Mouse (Mus musculus): ENCODE measurements around the gene Ell2. TPM values are rescaled to one million over a fixed set of nuclear protein-coding genes. Genes with fewer than 3 reads are reported as not detected.
A peak's percentile ranks its signal among the peaks of the same experiment; 100 is the strongest.
"Not testable (repeated sequence)": the region's sequence is repeated elsewhere in the genome, so short reads cannot be mapped to it uniquely, and the experiment has no call there.

Gene Ell2
- 30.5 and 35.9 TPM in 2 replicates for polyA plus RNA-seq (2012; ENCODE audit: insufficient read depth, insufficient read length, missing spikeins)

DNA sequence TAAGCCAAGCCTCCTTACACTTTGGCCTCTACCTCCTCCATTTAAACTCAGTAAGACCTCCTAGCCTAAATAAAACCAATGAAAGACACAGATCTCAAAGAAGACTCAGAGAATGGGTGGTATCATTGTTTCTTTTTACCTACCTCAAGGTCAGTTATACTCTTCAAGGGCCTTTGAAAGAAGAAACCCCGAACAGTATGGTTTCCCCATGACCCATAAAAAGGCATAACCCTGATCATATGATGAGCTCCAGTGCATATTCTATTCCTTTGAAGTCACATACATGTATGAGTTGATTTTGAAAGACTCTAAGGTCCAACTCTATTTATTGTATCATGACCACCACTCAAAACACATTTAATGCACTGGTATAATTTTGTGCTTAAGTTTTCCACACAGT is at the start of gene Ell2:
Gene Ell2 (plus strand): TSS at position 301 of the 400 bp plus-strand sequence.
- Histone ChIP-seq H3K27ac (replicated peaks; ENCODE audit: low read depth, low read length) (peak within 1 kb of the TSS; percentile 71), H3K4me1 (ENCODE audit: control insufficient read depth, insufficient read depth, insufficient read length, low read length) (peaks cover 5% of the 10 kb centered on the region; the same call in 1 of the 2 replicates), H3K4me3 (ENCODE audit: insufficient read depth, low read depth, low read length) (peak within 1 kb of the TSS; percentile 92)

DNA sequence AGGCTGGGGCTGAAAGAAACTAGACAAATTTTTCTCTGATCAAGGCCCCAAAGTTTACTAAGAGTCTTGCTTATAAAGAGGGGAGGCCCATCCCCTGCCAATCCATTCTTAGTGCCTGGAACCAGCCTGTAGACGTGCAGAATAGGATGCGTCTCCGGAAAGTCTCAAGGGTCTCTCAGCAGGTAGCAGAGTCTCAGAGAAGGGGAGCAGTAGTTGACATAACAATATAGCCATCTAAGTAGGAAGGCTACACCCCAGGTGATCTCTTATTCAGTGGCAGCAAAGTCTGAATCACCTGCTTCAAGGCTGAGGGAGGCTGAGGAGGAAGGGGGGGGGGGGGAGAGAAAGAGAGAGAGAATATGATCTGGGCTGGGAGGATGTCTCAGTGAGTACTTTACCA is 21.1 kb upstream of the Ell2 start:
- Histone ChIP-seq H3K4me1 (ENCODE audit: control insufficient read depth, insufficient read depth, insufficient read length, low read length) (no peaks in the 10 kb centered on the region), H3K27ac (replicated peaks; ENCODE audit: low read depth, low read length) (no peak overlapping the region), H3K4me3 (ENCODE audit: insufficient read depth, low read depth, low read length) (no peak overlapping the region)

DNA sequence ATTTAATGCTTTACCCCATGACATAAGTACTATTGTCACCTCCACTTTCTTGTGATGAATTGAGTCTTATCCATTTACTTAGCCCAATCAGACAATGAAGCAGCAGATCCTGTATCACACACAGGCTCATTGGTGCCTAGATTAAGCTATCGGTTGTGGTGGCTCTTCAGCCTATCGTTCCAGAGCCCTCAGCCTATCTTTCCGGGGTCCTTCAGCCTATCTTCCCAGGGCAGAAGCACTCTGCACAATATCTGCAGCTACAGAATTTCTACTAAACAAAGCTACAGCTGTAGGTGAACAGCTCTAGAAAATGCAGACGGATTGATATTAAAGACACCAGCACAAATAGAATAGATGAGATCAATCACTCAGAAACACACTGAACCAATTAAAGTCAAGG is 19.6 kb upstream of the Ell2 start:
- Histone ChIP-seq H3K4me3 (ENCODE audit: insufficient read depth, low read depth, low read length) (no peak overlapping the region), H3K4me1 (ENCODE audit: control insufficient read depth, insufficient read depth, insufficient read length, low read length) (no peaks in the 10 kb centered on the region), H3K27ac (replicated peaks; ENCODE audit: low read depth, low read length) (no peak overlapping the region)

DNA sequence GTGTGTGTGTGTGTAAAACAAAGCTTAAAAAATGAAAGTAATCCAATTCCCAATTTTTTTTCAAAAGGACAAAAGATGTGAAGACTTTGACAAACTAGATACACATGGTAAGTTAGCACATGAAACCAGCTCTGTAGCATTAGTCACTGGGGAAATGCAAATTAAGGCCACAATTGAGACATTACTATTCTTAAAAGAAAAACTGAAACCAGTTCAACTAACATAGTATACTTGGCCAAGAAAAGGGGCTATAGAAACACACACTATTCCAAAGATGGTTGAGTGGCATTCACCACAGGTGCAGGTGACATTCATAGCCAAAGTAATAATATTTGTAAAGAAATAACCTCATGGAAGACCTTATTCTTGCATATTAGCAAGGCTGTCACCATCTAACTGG is 14.9 kb upstream of the Ell2 start:
- H3K4me1 ChIP-seq (ENCODE audit: control insufficient read depth, insufficient read depth, insufficient read length, low read length), result no peaks in the 10 kb centered on the region
- no peak overlapping the region for H3K27ac ChIP-seq (replicated peaks; ENCODE audit: low read depth, low read length)
- no peak overlapping the region for H3K4me3 ChIP-seq (ENCODE audit: insufficient read depth, low read depth, low read length)

DNA sequence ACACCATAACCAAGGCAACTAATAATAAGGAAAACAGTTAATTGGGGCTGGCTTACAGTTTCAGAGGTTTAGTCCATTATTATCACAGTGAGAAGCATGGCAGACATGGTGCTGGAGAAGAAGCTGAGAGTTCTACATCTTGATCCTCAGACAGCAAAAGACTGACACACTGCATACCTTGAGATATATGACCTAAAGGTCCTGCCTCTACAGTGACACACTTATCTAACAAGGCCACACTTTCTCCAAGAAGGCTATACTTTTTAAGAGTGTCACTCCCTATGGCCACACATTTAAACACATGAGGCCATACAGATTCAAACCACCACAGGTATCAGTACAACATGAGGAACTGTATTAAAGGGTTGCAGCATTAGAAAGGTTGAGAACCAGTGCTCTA is 13.5 kb upstream of the Ell2 start:
- Histone ChIP-seq H3K27ac (replicated peaks; ENCODE audit: low read depth, low read length) (no peak overlapping the region), H3K4me3 (ENCODE audit: insufficient read depth, low read depth, low read length) (no peak overlapping the region)

DNA sequence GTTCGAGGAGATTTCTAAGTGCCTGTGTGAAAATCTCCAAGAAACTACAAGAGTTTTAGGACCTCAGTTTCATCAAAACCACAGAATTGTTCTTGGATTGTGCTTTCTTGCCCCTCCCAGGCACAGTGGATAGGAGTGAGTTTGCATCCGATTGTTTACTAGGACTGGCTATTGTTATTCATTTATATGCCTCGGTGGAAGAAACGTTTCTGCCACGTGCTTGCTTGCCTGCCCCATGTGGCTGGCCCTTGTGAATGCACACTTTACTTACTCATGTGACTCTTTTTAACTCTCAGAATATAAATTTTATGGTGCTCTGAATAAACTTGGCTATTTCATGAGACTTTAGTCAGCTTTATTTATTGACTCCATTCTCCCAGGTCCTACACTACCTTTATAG is 3.7 kb upstream of the Ell2 start:
- H3K27ac ChIP-seq (replicated peaks; ENCODE audit: low read depth, low read length), result no peak overlapping the region
- H3K4me3 ChIP-seq (ENCODE audit: insufficient read depth, low read depth, low read length), result no peak overlapping the region
- H3K4me1 ChIP-seq (ENCODE audit: control insufficient read depth, insufficient read depth, insufficient read length, low read length), result no peaks in the 10 kb centered on the region

More for the DNA sequence above, 13.5 kb upstream of the Ell2 start:
- no peaks in the 10 kb centered on the region for H3K4me1 ChIP-seq (ENCODE audit: control insufficient read depth, insufficient read depth, insufficient read length, low read length)

DNA sequence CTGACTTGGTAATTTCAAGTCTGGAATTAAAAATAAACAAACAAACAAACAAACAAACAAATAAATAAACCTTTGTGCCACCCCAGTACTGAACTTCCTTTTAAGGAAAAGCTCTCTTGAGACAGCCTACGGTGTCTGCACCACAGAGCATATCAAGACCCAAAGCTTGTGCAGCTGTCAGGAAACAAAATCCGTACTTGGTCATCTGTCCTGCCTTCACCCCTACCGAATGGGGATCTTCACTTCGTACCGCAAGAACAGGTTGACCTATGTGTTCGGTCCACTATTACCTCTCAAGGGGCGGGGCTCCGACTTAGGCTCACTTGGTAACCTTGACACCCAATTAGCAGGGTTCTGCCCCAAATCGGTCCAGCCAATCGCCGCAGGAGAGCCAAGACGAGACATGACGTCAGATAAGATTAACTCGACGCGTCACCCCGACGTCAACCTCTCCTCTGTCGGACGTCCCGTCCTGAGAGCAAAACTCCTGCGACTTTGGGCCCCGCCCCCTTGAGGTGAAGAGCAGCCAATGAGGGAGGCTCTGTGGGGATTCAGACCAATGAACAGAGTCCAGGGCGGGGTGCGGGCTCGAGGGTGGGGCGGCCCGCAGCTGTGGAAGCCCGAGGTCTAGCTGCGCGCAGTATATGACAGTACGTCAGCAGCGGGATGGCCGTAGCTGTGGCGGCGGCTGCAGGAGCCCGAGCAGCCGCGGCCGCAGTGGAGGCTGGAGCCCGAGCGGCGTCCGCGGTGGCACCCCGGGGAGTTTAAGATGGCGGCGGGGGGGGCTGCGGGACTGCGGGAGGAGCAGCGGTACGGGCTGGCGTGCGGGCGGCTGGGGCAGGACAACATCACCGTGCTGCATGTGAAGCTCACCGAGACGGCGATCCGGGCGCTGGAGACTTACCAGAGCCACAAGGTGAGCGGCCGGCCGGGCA is 592 bp downstream of the Ell2 start:
- Histone ChIP-seq H3K4me1 (ENCODE audit: control insufficient read depth, insufficient read depth, insufficient read length, low read length) (peaks cover 5% of the 10 kb centered on the region; the same call in 1 of the 2 replicates), H3K27ac (replicated peaks; ENCODE audit: low read depth, low read length) (peak overlapping the region; percentile 71)

DNA sequence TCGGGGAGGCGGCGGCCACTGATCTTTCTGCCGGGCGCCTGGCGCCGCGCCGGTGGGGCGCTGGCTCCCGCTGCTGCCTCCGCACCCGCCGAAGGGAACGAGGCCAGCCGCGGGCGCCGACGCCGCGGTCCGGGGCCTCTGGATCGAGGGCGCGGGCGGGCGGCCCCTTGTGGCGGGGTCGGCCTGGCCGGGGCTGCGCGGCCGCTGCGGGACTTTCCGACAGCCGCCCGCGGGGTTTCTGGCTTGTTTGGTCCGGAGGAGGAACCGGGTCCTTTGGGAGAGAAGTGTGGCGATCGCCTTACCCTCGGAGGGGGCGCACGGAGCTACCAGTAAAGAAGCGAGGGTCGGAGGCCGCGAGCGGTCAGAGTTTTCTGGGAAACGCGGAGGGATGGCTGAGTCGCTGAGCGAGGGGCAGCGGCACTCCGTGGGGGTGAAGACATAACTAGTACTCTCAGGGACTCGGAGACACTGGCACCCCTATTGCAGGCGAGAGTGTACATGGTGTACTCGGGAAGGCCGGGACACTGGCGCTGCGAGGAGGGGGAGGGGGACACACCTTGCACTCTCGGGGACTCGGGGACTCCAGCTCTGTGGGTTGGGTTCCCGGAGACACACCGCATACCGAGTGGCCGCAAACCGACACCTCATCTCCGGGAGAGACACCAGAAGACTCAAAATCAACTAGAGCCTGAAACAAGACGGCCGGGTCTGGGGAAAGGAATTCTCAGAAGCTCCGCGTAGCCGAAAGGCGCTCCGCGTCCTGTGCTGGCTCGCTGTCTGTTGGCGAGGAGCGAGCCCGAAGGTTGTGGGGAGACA is 1.5 kb downstream of the Ell2 start:
- H3K4me3 ChIP-seq (ENCODE audit: insufficient read depth, low read depth, low read length), result peak overlapping the region; percentile 92
- H3K27ac ChIP-seq (replicated peaks; ENCODE audit: low read depth, low read length), result peak overlapping the region; percentile 76
- H3K4me1 ChIP-seq (ENCODE audit: control insufficient read depth, insufficient read depth, insufficient read length, low read length), result peaks cover 5% of the 10 kb centered on the region; the same call in 1 of the 2 replicates

More for the DNA sequence above, 592 bp downstream of the Ell2 start:
- H3K4me3 ChIP-seq (ENCODE audit: insufficient read depth, low read depth, low read length), result peak overlapping the region; percentile 92

DNA sequence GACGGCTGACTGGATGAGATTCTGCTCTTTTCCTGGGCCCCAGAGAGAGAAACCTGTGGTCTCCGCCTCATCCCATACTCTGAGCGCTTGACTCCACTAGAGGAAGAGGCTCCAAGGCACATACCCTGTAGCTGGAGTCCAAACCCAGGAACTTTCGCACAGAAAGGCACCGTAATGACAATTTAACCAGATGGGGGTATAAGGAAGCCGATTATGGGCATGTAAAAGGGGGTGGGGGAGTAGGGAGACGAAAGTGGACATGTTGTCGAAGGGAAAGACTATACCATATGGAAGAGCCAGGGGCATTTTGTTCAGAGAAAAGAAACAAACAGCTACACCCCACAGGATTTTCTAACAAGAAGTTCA is 2.1 kb downstream of the Ell2 start:
- peak overlapping the region; percentile 76 for H3K27ac ChIP-seq (replicated peaks; ENCODE audit: low read depth, low read length)
- peak overlapping the region; percentile 92 for H3K4me3 ChIP-seq (ENCODE audit: insufficient read depth, low read depth, low read length)
- peaks cover 5% of the 10 kb centered on the region; the same call in 1 of the 2 replicates for H3K4me1 ChIP-seq (ENCODE audit: control insufficient read depth, insufficient read depth, insufficient read length, low read length)

DNA sequence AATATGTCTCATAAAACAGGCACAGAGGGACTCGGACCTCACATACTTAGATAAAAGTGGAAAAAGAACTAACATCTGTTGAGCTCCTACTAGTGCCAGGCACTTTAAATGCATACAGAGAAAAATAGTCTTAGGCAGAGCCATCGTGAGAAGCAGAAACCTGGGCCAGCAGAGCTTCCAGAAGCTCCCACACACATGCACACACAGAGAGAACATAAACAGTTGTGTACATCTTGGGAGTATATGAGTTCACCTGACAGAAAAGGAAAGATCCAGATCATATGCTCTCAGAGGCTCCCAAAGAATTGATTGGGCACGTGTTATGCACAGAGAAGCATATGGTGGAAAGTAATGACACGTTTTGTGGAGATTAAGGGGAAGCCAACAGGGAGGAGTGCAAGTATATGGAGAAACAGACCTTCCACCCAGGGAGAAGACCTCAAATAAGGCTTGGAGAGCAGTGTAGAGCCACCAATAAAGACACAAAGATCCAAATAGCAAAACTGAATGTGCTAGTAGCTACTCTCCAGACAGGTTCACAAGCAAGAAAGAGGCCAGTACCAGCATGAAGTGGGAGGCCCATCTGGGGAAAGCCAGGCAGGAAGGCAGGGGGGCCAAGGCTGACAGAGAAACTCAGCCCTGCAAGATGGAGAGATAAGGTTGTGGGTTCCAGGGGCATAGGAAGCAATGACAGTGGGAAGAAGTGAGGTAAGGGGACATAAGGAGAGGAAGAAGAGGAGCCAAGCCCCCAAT is 2.6 kb downstream of the Ell2 start:
- Histone ChIP-seq H3K4me1 (ENCODE audit: control insufficient read depth, insufficient read depth, insufficient read length, low read length) (peaks cover 5% of the 10 kb centered on the region; the same call in 1 of the 2 replicates), H3K4me3 (ENCODE audit: insufficient read depth, low read depth, low read length) (0 out of 2 replicates have a peak overlapping the region, but pooled peaks have one; percentile 92), H3K27ac (replicated peaks; ENCODE audit: low read depth, low read length) (no peak overlapping the region)

DNA sequence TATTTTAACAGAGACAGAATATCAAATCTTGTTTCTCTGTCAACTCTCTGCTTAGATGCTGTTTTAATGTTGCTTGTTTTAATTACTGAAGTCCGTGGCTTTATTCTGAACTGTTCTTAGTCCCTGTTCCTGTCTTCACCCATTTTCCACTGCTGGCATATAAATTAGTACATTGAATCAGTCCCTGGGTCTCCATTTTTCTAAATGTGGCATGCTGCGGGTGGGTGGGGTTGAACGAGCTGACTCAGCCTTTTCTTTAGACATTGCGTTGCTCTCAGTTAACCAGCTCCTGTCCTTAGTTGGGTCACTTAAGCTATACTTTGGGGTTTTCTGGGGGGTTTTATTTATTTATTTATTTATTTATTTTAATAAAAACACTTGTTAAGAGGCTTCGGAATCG is 3.6 kb downstream of the Ell2 start:
- no peak overlapping the region for H3K4me3 ChIP-seq (ENCODE audit: insufficient read depth, low read depth, low read length)
- H3K4me1 ChIP-seq (ENCODE audit: control insufficient read depth, insufficient read depth, insufficient read length, low read length), result peaks cover 5% of the 10 kb centered on the region; the same call in 1 of the 2 replicates
- no peak overlapping the region for H3K27ac ChIP-seq (replicated peaks; ENCODE audit: low read depth, low read length)

DNA sequence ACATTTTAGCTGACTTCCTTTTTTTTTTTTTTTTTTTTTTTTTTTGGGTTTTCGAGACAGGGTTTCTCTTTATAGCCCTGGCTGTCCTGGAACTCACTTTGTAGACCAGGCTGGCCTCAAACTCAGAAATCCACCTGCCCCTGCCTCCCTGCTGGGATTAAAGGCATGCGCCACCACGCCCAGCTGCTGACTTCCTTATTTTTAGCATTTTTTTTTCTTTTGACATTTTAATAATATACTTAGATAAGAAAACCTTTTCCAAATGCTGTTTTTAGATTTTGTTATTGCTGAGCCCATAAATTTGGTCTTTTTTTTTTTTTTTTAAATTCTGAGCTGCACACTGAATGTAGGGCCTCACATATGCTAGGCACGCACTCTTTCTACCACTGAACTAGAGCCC is 5.0 kb downstream of the Ell2 start:
- not testable (repeated sequence) for H3K27ac ChIP-seq (replicated peaks; ENCODE audit: low read depth, low read length); H3K4me3 ChIP-seq (ENCODE audit: insufficient read depth, low read depth, low read length)

DNA sequence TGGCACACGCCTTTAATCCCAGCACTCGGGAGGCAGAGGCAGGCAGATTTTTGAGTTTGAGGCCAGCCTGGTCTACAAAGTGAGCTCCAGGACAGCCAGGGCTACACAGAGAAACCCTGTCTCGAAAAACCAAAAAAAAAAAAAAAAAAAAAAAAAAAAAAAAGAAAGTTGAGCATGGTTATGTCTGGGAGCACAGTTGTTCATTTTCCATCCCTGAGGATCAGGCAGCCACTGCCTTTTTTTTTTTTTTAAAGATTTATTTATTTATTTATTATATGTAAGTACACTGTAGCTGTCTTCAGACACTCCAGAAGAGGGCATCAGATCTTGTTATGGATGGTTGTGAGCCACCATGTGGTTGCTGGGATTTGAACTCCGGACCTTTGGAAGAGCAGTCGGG is 6.0 kb downstream of the Ell2 start:
- H3K27ac ChIP-seq (replicated peaks; ENCODE audit: low read depth, low read length), result not testable (repeated sequence)

More for the DNA sequence above, 5.0 kb downstream of the Ell2 start:
- H3K4me1 ChIP-seq (ENCODE audit: control insufficient read depth, insufficient read depth, insufficient read length, low read length), result not testable (repeated sequence)

DNA sequence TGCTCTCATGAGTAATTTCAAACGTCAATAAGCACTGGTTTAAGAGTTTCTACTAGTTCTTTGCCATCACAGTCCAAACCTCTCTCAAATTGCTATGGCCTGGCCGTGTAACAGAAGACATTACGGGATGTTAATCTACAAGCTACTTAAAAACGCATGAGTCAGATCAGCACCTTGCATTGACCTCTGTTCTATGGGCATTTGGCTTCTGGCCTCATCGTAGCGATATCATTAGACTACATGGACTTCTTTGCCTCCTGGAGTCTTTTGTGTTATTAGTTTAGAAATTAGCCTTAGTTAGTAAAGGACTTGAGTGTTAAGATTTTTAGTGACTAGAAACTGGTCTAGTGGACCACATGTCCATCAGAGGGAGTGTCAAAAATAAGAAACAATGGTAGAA is 7.8 kb downstream of the Ell2 start:
- H3K4me3 ChIP-seq (ENCODE audit: insufficient read depth, low read depth, low read length), result no peak overlapping the region
- H3K4me1 ChIP-seq (ENCODE audit: control insufficient read depth, insufficient read depth, insufficient read length, low read length), result peaks cover 2% of the 10 kb centered on the region; the same call in 1 of the 2 replicates
- no peak overlapping the region for H3K27ac ChIP-seq (replicated peaks; ENCODE audit: low read depth, low read length)

More for the DNA sequence above, 6.0 kb downstream of the Ell2 start:
- not testable (repeated sequence) for H3K4me3 ChIP-seq (ENCODE audit: insufficient read depth, low read depth, low read length); H3K4me1 ChIP-seq (ENCODE audit: control insufficient read depth, insufficient read depth, insufficient read length, low read length)
